Mouse (Mus musculus) intestine, embryonic 16.5 days (tissue): ENCODE measurements at regions not wholly inside any gene's neighbourhood (a gene's known extent, or its start where the extent isn't known, plus 50 kb on each side); places are given as distances from the start of the nearest gene placed in this dataset.

Source experiments
- ATAC-seq: fragments of 200-750 bp; cut with Nextera tagmentation; 2 replicates; pipeline ENCODE4 v1.8.0; 2017; ENCODE audit warnings: moderate TSS enrichment, moderate library complexity
- H3K27ac ChIP-seq: fragments of 300-500 bp; sonication (generic); 2 replicates; pipeline ENCODE4 v1.5.1; 2014; ENCODE audit warnings: mild to moderate bottlenecking, low read length
- H3K27me3 ChIP-seq: fragments of 300-500 bp; sonication (generic); replicated peaks from 2 replicates; pipeline ENCODE4 v1.6.1; 2014; ENCODE audit warnings: low read length, control low read depth, mixed read lengths; ENCODE audit not compliant: control insufficient read depth, insufficient read depth
- H3K36me3 ChIP-seq: fragments of 300-500 bp; sonication (generic); 2 replicates; pipeline ENCODE4 v1.6.1; 2014; ENCODE audit warnings: low read length, control low read depth; ENCODE audit not compliant: control insufficient read depth, insufficient read depth
- H3K4me1 ChIP-seq: fragments of 300-500 bp; sonication (generic); 2 replicates; pipeline ENCODE4 v1.6.1; 2014; ENCODE audit warnings: low read length, control low read depth, mixed read lengths; ENCODE audit not compliant: control insufficient read depth, insufficient read depth
- H3K4me2 ChIP-seq: fragments of 300-500 bp; sonication (generic); 2 replicates; pipeline ENCODE4 v1.6.1; 2014; ENCODE audit warnings: low read depth, low read length, control low read depth
- H3K4me3 ChIP-seq: fragments of 300-500 bp; sonication (generic); 2 replicates; pipeline ENCODE4 v1.5.1; 2014; ENCODE audit warnings: mild to moderate bottlenecking, low read length
- H3K9ac ChIP-seq: fragments of 300-500 bp; sonication (generic); 2 replicates; pipeline ENCODE4 v1.6.1; 2014; ENCODE audit warnings: low read depth, low read length
- H3K9me3 ChIP-seq: fragments of 300-500 bp; sonication (generic); 2 replicates; pipeline ENCODE4 v1.6.1; 2016; ENCODE audit warnings: low read length, control low read depth; ENCODE audit not compliant: control insufficient read depth
- WGBS: fragments of 180-500 bp; shearing (Covaris S2); extraction: QIAGEN DNeasy Blood & Tissue Kit; methylation state at CpG from one replicate; pipeline ENCODE4 v1.1.7; 2014; 5-methylcytosine and 5-hydroxymethylcytosine counted together

DNA sequence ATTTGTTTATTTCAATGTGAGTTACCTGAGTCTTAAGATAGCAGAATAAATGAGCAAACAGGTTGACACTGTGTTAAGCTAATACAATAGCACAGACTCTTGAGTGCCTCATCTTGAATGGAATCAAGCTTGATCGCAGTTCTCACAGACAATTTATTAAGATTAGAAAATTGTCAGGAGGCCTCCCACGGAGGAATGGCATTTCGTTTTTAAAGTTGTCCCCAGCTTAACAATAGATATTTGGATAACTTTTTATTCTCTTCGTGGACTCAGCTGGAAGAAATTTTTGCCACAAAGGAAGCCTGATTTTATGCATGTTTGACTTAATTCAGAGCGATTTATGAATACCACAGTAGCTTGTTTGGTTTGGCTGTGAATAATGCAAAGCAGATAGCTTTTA, 1422.0 kb upstream of the Slc10a2 start:
- Histone ChIP-seq H3K9me3 (no peaks in the 10 kb centered on the region), H3K27me3 (no peaks in the 10 kb centered on the region), H3K36me3 (no peaks in the 10 kb centered on the region), H3K4me2 (no peak overlapping the region), H3K27ac (no peak overlapping the region), H3K9ac (no peak overlapping the region), H3K4me1 (no peaks in the 10 kb centered on the region), H3K4me3 (no peak overlapping the region)
- ATAC-seq, result no peak
- 61% methylated on average over 5 of the region's 5 CpGs for WGBS

- Histone ChIP-seq H3K9me3 (no peaks in the 10 kb centered on the region), H3K36me3 (no peaks in the 10 kb centered on the region), H3K4me3 (no peak overlapping the region), H3K27ac (no peak overlapping the region), H3K9ac (no peak overlapping the region), H3K4me2 (no peak overlapping the region), H3K4me1 (no peaks in the 10 kb centered on the region), H3K27me3 (no peaks in the 10 kb centered on the region)
- no peak for ATAC-seq
Observed at GRCm38 (mm10) chr8:6515882-6516682, 1410.9 kb upstream of the Slc10a2 start.

- H3K4me3 ChIP-seq, result no peak overlapping the region
- no peak overlapping the region for H3K27ac ChIP-seq
Observed at GRCm38 (mm10) chr8:6492453-6492852, 1387.3 kb upstream of the Slc10a2 start.

GRCm38 (mm10) chr8:6481966-6482365, 1376.8 kb upstream of the Slc10a2 start:
- Histone ChIP-seq H3K27me3 (no peaks in the 10 kb centered on the region), H3K36me3 (no peaks in the 10 kb centered on the region), H3K4me1 (no peaks in the 10 kb centered on the region), H3K9ac (no peak overlapping the region), H3K27ac (no peak overlapping the region), H3K9me3 (no peaks in the 10 kb centered on the region), H3K4me3 (no peak overlapping the region), H3K4me2 (no peak overlapping the region)
- no peak for ATAC-seq
- 80% methylated on average over 1 of the region's 1 CpGs for WGBS

More at GRCm38 (mm10) chr8:6492453-6492852, 1387.3 kb upstream of the Slc10a2 start:
- H3K9me3 ChIP-seq, result no peaks in the 10 kb centered on the region
- no peaks in the 10 kb centered on the region for H3K36me3 ChIP-seq
- no peak for ATAC-seq
- H3K4me1 ChIP-seq, result no peaks in the 10 kb centered on the region
- H3K9ac ChIP-seq, result no peak overlapping the region
- 39% methylated on average over 1 of the region's 1 CpGs for WGBS
- no peaks in the 10 kb centered on the region for H3K27me3 ChIP-seq
- no peak overlapping the region for H3K4me2 ChIP-seq

GRCm38 (mm10) chr8:6471089-6471488, 1365.9 kb upstream of the Slc10a2 start:
- no peak for ATAC-seq
- H3K4me3 ChIP-seq, result no peak overlapping the region
- no peak overlapping the region for H3K27ac ChIP-seq
- no peaks in the 10 kb centered on the region for H3K9me3 ChIP-seq
- no peaks in the 10 kb centered on the region for H3K27me3 ChIP-seq
- WGBS, result 76% methylated on average over 3 of the region's 3 CpGs
- H3K4me1 ChIP-seq, result no peaks in the 10 kb centered on the region
- no peak overlapping the region for H3K4me2 ChIP-seq
- H3K9ac ChIP-seq, result no peak overlapping the region
- no peaks in the 10 kb centered on the region for H3K36me3 ChIP-seq

GRCm38 (mm10) chr8:6456553-6457180, 1351.5 kb upstream of the Slc10a2 start:
- H3K36me3 ChIP-seq, result no peaks in the 10 kb centered on the region
- H3K4me1 ChIP-seq, result no peaks in the 10 kb centered on the region
- H3K9ac ChIP-seq, result no peak overlapping the region
- 55% methylated on average over 3 of the region's 3 CpGs for WGBS
- H3K4me2 ChIP-seq, result no peak overlapping the region
- H3K27me3 ChIP-seq, result no peaks in the 10 kb centered on the region
- no peaks in the 10 kb centered on the region for H3K9me3 ChIP-seq
- no peak overlapping the region for H3K4me3 ChIP-seq
- ATAC-seq, result no peak
- H3K27ac ChIP-seq, result no peak overlapping the region

- no peak overlapping the region for H3K9ac ChIP-seq
- no peak overlapping the region for H3K4me2 ChIP-seq
- no peaks in the 10 kb centered on the region for H3K27me3 ChIP-seq
- no peak overlapping the region for H3K27ac ChIP-seq
- no peaks in the 10 kb centered on the region for H3K4me1 ChIP-seq
- no peak for ATAC-seq
- no peaks in the 10 kb centered on the region for H3K9me3 ChIP-seq
- H3K36me3 ChIP-seq, result no peaks in the 10 kb centered on the region
- no peak overlapping the region for H3K4me3 ChIP-seq
- WGBS, result 70% methylated on average over 6 of the region's 6 CpGs
Observed at GRCm38 (mm10) chr8:6448301-6448700, 1343.2 kb upstream of the Slc10a2 start.

DNA sequence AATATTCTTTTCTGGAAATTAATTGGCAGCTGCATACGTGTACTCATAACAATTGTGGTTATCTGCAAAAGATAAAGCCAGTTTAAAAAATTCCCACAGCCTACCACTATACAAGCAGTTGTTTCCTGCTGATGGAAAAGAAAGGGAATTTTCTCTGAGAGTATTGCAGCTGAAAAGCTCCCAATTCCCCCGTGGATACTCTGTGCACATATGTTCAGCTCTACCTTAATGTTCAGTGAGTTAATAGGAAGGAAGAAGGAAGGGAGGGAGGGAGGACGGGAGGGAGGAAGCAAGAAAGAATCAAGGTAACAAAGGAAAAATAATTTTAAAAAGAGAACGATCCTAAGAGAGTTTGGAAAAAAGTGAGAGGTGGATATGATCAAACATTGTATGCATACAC, 1333.9 kb upstream of the Slc10a2 start:
- H3K36me3 ChIP-seq, result no peaks in the 10 kb centered on the region
- ATAC-seq, result no peak
- WGBS, result 56% methylated on average over 4 of the region's 4 CpGs

More for the DNA sequence above, 1333.9 kb upstream of the Slc10a2 start:
- no peaks in the 10 kb centered on the region for H3K4me1 ChIP-seq
- no peaks in the 10 kb centered on the region for H3K27me3 ChIP-seq
- H3K4me2 ChIP-seq, result no peak overlapping the region
- no peaks in the 10 kb centered on the region for H3K9me3 ChIP-seq
- H3K4me3 ChIP-seq, result no peak overlapping the region
- no peak overlapping the region for H3K27ac ChIP-seq
- no peak overlapping the region for H3K9ac ChIP-seq
